Mouse (Mus musculus) c-Kit-positive CD71-positive TER-119-positive erythroid progenitor cells, embryonic 14.5 days (primary cell): ENCODE measurements around the gene Rabep2.

Experiments
- DNase-seq: peaks from one replicate; pipeline ENCODE4 v3.0.0-alpha.2; 2013; ENCODE audit warnings: low spot score

Gene Rabep2

DNA sequence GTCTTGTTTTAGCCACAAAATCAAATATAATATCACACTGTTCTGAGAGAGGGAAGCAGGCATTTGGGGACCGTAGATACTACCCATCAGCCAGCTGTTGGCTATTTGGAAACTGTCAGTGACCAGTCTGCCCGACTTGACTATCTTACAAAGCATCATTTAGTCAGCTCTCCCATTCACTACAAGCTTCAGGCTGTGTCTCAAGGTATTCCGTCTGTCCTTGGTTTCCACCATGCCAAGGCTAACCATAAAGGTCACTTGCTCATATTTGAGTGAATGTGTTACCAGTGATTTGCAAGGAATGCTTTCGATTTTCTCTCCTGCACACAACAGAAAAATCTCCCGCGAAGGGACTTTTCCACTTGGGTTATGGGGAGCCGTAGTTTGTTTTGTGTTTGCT lies 6.2 kb downstream of the Rabep2 start:
- no peak for DNase-seq

DNA sequence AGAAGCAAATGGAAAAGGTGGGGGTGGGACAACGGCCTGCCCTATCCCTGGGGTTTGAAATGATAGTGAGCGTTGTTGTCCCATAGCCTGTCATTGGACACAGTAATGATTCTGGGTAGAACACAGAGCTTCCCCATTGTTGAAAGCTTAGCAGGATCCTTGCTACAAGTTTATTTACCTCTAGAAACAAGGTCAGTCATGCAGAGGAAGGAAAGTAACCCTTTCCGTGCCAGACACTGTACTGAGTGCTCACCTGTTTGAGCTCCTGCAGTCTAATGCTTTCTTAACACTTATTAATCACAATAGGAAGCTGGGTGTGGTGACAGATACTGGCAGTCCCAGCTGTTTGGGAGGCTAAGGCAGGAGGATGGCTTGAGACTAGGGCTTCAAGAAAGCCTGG lies 7.2 kb downstream of the Rabep2 start:
- DNase-seq, result no peak

DNA sequence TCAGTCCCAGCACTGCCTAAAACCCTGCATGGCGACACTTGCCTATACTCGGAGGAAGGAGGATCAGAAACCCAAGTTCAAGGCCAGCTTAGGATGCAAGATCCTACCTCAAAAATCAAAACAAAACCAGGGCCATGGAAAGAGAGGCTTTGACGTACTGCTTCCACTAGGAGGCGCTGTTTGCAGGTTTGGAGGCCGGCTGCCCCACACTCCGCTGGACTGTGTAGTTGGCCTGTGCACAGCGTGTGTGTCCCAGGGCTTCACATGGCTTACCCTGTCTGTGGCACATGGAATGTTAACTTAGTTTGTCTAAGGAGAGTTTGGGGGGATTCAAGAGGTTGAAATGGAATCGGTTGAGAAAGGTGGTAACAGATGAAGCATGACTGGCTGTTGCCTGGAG lies 8.3 kb downstream of the Rabep2 start:
- peak; percentile 61 for DNase-seq

DNA sequence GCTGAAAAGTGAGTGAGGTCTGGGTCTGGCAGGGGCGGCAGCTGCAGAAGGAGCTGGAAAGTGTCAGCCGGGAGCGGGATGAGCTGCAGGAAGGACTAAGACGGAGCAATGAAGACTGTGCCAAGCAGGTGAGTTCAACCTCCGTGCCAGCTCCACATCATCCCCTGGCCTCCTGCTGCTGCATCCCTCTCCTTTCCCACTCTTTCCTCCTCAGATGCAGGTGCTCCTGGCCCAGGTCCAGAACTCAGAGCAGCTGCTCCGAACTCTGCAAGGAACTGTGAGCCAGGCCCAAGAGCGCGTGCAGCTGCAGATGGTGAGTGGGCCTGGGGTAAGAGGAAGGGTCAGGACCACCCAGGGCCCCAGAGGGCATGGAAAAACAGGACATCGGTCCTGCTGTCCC lies 11.6 kb downstream of the Rabep2 start:
- DNase-seq, result no peak

DNA sequence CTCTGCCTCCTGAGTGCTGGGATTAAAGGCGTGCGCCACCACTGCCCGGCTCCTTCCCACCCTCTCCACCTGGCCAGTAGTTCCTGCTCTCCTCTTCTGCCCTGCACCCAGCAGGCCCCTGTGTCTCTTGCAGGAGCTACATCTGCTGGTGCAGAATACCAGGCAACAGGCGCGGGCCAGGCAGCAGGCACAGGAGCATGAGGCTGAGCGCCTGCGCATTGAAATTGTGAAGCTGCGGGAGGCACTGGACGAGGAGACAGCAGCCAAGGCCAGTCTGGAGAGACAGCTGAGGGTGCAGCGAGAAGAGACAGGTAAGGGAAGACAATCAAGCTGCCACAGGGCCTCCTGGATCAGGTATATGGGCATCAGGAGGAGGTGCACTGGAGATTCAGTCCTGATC lies 15.4 kb downstream of the Rabep2 start:
- DNase-seq, result no peak

DNA sequence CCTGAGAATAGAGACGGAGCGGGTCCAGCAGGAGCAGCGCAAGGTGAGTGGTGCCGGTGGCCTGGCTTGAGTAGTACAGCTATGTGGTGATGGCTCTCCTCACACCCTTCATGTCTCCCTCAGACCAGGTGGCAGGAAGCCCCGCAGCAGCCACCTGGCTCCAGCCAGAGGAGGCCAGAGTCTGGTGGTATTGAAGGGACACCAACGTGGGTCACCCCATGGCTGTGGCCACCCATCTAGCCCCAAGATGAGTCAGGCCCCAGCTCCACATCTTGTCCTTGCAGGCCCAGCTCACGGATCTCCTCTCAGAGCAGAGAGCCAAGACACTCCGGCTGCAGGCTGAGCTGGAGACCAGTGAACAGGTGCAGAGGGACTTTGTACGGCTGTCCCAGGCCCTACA lies 16.0 kb downstream of the Rabep2 start:
- no peak for DNase-seq

DNA sequence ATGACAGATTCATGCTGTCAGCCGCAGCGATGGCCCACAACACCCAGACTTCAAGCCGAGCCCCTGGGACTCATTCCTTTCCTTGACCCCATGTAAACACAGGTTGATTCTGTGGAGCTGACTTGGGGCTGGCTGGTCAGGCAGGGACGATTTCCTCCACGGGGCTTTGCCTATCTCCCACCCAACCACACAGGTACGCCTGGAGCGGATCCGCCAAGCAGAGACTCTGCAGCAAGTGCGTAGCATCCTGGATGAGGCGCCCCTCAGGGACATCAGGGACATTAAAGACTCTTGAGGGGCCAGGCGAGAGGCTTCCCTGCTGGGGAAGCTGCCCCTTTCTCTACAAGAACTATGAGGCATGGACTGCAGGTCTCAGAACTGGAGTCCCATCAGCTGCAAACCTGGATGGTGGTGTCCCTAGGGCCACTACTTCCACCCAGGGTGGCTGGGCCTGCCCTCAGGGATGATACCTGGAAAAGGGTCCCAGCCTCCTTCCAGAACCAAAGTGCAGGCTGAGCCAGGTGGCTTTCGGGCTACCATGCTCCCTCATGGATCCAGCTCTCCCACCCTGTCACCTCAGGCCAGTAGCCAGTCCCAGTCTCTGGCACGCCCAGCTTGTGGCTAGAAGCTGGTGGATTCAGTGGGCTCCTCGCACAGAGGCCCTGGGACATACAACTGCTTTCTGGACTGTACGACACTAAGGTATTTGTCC lies 16.7 kb downstream of the Rabep2 start:
- no peak for DNase-seq

DNA sequence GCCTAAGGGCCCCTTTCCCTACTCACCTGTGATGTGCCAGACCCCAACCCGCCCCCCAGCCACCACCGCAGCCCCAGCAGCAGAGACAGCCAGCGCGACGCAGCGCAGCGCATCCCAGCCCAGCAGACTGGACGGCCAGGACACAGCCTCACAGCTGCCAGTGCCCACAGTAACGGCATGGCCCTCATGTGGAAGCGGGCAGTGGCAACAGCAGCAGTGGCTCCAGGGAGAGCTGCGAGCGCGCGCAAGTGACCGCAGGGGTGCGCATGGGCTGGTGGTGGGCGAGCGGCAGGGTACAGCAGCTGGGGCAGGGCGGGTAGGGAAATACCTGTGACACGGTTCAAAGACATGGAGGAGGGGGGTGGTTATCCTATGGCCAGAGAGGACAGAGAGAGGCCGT lies 17.7 kb downstream of the Rabep2 start:
- DNase-seq, result no peak

DNA sequence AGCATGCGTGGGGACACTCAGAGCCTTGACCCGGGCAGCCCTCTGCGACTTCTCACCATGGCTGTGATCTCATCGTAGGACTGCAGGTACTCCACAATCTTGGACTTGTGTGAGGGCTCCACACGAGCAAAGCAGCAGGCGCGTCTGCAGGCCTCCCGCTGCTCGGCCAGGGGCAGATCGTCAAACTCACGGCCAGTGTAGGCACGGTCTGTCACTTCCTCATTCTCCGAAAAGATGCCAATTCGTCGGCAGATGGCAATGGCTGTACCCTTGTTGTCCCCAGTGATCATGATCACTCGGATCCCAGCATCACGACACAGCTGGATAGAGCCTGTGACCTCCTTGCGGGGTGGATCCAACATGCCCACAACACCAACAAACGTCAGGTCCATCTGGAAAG lies 19.9 kb downstream of the Rabep2 start:
- no peak for DNase-seq

DNA sequence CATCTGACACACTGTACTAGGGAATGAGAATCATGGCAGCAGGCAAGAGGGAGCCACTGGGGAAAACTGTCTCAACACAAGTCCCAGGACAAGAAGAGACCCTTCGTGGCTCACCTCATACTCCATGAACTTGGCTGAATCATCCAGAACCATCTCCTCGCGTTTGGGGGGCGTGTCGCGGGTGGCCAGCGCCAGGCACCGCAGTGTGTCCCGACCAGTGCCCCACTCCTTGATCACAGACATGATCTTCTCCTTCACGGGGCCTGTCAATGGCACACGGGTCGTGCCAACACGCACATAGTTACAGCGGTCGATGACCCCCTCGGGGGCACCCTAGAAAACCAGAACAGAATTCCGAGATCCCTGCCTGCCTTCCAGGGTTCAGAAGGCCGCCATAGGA lies 21.4 kb downstream of the Rabep2 start:
- DNase-seq, result no peak

DNA sequence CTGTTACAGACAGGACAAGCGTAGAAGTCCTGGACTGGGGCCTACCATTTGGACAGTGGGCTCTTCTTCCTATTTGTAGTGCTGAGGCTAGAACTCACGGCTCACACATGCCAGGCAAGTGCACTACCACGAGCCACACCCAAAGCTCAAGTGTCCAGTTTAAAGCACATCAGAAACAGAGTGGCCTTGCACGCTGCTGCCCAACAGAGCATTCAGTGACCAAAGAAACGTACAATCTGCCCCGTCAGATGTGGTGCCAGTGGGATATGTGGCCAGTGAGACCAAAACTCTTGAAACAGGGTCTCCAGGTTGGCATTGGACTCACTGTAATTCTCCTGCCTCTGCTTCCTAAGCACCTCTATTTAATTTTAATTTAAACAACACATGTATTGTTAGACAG lies 22.1 kb downstream of the Rabep2 start:
- DNase-seq, result no peak

DNA sequence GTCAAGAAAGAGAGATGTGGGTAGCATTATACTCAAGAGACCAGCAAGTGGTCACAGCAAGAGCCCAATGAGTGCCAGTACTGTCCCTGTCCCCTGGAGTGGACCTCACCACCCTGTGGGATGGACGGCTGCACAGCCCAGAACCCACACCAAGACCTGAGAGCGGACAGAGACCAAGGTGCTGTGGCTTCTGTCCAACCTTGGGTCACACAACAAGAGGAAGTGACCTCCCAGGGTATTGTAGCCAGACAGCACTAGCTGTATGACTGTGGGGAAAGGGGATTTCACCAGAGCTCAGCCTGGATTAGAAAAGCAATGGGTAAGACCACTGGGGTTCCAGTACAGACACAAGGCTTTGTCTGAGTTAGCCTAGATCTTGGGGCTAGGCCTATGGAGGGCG lies 23.7 kb downstream of the Rabep2 start:
- DNase-seq, result no peak

DNA sequence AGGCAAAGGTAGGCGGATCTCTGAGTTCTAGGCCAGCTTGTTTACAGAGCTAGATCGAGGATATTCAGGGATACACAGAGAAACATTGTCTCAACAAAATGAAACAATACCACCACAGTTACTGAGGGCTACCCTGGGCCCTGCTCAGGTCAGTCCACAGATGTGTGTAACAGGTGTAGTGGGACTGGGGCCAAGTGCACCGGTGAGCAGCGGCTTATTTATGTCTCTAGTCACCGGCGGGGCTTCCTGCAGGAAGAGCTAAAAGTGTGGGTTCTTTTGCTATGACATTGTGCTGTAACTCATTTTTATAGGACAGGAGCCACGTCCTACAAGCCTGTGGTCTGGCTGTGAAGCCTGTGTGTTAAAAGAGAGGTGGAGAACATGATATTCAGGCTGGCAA lies 25.3 kb downstream of the Rabep2 start:
- no peak for DNase-seq

DNA sequence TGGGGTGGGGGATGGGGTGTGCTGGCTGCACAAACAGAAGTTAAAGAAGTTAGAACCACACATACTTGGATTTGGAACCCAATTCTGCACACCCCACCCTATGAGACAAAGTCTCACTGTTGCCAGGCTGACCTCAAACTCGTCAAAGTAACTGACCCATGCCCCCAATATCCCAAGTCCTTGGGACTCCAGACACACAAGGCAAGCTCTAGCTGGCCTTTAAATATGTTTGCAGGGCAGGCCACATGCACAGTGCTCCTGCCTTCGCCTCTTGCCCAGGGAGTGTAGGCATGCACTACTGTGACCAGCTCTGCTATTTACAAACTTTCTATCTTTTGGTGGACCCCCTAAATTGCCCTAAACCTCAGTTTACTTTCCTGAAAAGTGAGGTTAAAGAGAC lies 26.7 kb downstream of the Rabep2 start:
- DNase-seq, result no peak

DNA sequence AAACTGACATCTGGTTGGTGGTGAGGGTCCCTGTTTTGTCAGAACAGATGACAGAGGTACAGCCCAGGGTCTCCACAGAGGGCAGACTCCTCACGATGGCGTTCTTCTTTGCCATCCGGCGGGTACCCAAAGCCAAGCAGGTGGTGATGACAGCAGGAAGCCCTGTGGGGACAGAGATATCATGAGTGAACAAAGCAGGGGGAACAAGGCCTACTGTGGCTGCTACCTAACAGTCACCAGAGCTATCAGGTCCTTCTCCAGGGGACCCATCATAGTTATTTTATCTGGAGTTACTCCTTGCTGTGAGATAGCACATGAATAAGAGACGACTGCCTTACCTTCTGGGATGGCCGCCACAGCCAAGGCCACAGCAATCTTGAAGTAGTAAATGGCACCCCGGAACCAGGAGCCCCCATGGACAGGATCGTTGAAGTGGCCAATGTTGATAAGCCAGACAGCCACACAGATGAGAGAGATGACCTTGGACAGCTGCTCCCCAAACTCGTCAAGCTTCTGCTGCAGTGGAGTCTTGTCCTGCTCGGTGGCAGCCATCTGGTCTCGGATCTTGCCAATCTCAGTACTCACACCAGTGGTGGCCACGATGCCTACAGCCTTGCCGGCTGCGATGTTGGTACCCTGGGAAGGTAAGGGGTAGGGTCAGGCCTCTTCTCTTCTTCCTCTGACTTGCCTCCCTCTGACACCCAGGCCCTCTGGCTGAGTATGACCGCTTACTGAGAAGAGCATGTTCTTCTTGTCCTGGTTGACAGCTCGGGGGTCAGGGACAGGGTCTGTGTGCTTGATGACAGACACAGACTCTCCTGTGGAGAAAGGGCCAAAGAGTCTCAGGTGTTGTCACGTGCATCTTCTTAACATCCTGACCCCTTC lies 28.1 kb downstream of the Rabep2 start:
- DNase-seq, result no peak

DNA sequence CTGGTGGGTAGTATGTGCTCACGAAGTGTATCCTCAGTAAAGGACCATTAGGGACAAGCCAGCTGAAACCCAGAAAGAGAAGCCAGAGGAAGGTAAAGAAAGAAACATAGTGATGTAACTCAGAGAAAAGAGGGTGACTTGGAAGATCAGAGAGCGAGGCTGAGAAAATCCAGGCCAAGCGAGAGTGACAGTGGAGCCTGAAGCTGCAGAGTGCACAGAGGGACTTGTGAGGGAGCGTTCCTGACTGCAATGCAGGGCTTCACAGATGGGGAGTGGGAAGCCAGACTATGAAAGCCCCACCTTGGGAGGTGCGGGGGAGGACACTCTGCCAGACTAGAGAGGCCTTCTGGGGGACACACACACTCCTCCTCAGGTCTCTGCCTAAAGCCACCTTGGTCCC lies 29.7 kb downstream of the Rabep2 start:
- DNase-seq, result no peak

DNA sequence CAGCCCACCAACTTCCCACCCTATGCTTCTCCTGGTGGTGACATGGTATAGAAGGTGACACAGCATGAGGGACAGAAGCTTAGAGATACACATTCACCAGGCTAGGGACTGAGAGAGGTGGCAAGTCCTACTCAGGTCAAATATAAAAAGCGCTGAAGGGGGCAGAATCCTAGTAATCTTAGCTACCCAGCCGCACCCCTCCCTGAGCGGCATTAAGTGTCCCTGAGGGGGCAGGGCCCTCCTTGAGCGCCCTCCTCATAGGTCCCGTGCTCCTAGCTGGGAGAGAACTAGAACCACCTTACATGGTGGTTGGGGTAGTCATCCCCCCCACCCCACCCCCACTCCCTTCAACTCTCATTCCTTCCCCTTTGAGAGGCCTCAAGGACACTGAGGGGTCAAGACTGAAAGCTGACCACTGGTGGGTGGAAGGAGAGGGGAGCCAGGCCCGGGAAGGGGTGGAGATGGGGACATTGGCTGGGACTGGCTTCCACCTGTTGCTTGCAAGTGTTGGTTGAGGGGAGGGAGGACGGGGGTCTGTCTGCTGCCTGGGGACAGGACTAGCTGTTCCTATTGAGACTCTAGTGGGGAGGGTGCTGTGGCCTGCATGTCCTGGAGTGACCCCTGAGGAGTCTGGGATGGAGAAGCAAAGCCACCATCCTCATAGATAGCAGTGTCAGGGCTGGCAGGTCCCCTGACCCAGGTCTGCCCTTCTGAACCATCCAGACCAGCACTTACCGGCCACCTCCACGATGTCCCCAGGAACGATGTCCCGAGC lies 30.5 kb downstream of the Rabep2 start:
- DNase-seq, result no peak

DNA sequence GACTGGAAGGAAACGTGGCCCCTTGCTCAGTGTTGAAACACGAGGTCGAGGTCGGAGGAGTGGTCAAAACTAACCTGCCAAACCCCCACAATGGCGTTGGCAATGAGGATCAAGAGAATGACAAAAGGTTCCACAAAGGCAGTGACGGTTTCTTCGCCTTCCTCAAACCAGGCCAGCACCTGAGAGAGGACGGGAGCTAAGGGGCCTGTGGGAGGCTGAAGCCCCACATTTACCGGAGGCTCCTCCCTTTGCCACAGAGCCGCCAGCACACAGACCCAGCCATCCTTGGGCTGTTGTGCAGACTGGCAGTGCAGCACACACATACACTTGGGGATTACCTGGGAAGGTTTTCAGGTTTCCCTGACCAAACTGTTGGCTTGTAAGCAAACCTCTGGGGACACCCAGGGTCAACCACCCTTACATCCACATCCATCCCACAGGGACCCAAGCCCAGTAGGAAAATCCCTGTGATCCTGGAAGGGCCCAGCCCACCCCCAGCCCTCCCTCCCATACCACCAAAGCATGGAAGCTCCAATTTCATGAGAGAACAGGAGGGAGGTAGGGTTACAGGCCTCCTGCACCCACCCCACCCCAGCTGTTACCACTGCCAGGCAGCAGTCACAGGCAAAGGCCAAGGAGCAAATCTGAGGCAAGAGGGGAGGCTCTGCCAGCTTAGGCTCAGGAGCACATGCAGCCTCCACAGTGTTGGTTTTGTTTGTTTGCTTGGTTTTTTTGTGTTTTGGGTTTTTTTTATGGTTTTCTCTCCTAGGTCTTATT lies 32.3 kb downstream of the Rabep2 start:
- no peak for DNase-seq

DNA sequence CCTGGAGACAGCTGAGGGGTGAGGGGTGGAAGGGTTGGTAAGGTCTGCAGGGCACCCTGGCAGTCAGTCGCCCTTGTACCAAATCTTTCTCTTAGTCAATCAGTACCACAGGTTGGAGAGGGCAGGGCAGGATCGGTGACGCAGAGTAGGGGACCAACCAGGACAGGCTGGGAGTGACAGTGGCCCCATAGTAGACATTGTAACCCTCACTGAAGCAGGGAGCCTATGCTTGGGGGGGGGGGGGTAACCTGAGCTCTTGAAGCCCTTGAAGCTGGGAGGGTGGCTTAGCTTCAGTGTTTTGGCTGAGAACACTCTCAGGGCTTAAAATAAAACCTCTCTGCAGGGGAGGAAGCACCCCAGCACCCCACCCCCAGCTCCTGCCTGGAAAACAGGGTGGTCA lies 33.1 kb downstream of the Rabep2 start:
- DNase-seq, result no peak

DNA sequence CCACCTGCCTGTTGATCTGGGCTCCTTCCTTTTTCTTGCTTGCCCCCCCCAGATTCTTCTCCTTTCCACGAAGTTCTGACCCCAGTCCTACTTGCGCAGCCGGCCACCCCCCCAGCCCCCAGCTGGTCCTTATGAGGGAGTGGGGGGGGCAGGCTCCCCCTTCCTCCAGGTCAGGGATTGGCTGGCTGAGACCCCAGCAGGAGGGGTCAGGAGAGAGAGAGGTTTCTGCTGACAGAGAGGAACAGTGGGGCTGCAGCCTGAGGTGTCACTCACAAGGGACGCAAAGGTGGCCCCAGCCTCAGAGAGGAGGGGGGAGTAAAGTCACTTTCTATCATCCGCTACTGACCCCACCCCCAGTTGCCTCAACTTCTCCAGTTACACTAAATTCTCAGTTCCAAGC lies 34.4 kb downstream of the Rabep2 start, which contains the start of gene Atp2a1:
TSS of gene Atp2a1 (minus strand) at position 105 of the 400 bp plus-strand sequence.
- no peak for DNase-seq

DNA sequence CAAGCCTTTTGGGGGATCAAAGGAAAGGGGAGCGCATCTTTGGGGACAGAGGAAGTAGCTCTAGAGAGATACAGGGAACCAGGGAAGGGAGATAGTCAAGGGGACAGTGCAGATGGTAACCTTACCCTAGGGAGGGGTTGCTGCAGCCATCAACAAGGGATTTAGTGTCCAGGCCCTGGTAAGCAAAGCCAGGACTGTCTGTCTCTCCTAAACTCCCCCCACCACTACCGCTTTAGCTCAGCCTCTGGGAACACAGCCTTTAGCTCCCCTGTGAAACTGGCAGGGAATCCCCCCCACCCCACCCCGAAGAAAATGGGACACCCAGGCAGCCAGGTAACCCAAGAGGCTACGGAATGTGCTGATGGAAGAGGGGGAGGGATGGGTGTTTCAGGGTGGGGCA lies 35.0 kb downstream of the Rabep2 start:
- DNase-seq, result no peak

DNA sequence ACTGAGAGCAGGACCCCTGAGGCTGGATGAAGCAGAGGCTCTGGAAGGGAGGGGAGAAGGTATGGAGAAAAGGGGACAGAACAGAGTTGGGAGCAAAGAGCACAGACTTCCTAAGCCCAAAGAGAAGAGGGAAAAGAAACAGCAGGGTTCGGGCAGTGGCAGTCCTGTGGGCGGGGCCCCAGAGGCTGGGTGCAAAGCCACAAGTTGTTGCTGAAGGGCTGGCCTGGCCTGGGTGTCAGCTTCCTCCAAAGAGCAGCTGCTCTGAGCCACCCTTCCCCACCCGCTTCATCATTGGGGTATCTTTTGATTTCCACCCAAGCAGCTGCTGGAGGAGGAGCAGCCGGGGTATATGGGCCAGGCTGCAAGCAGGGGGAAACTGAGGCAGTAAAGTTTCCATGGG lies 35.6 kb downstream of the Rabep2 start:
- DNase-seq, result no peak
